Comparison of ENCODE assay signal across 26 mouse cellular contexts in genomic region chr4:117352957-117353356, GRCm38 (mm10).
DNase-seq lines count a peak whose midpoint lies in the region; ATAC-seq and TF ChIP-seq lines count a peak whose summit lies in the region.
"Had no signal": no experiment of that assay in that cellular context is flagged by ENCODE, and none has a peak within 500 bp of the region (broad histone marks: within the 10 kb centered on the region; RNA-seq: fewer than 3 reads in every experiment).

No protein-coding gene starts in this region.

- H3K27me3 ChIP-seq in heart, adult 2 months (ENCODE audit: control insufficient read depth, insufficient read depth, low read length) = no peaks in the 10 kb centered on the region
- H3K27me3 ChIP-seq in heart, embryonic 11.5 days (ENCODE audit: control insufficient read depth, insufficient read depth, low read length) = peaks cover 22% of the 10 kb centered on the region
- H3K27me3 ChIP-seq in kidney, embryonic 14.5 days (ENCODE audit: control insufficient read depth, insufficient read depth, low read length) = peaks cover 20% of the 10 kb centered on the region
- H3K27me3 ChIP-seq: CH12.LX; embryonic facial prominence, embryonic 13.5 days; forebrain, embryonic 15.5 days had no signal

- no peaks in the 10 kb centered on the region for H3K36me3 ChIP-seq in heart, adult 2 months (ENCODE audit: control insufficient read depth, insufficient read depth, low read length)
- H3K36me3 ChIP-seq in heart, embryonic 11.5 days (ENCODE audit: control insufficient read depth, insufficient read depth, low read length) = no peaks in the 10 kb centered on the region
- H3K36me3 ChIP-seq in ES-E14 (ENCODE audit: control insufficient read depth, insufficient read depth, low read length, poor library complexity, severe bottlenecking) = no peaks in the 10 kb centered on the region
- no peaks in the 10 kb centered on the region for H3K36me3 ChIP-seq in kidney, embryonic 14.5 days (ENCODE audit: control insufficient read depth, insufficient read depth, low read length)
- H3K36me3 ChIP-seq: embryonic facial prominence, embryonic 10.5 days; embryonic facial prominence, embryonic 13.5 days; forebrain, embryonic 12.5 days; forebrain, embryonic 15.5 days; heart, embryonic 10.5 days; hindbrain, embryonic 12.5 days; hindbrain, embryonic 15.5 days had no signal

- peaks cover 8% of the 10 kb centered on the region for H3K4me1 ChIP-seq in heart, adult 2 months (ENCODE audit: control insufficient read depth, insufficient read depth, low read length)
- H3K4me1 ChIP-seq in heart, embryonic 11.5 days (ENCODE audit: control insufficient read depth, insufficient read depth, low read length) = peaks cover 9% of the 10 kb centered on the region; the same call in 1 of the 2 replicates
- peaks cover 29 to 59% of the 10 kb centered on the region in 2 experiments for H3K4me1 ChIP-seq in ES-E14 (ENCODE audit: control insufficient read depth in 2 of 2, insufficient read depth in 2 of 2, low read length in 2 of 2, poor library complexity in 1 of 2)
- H3K4me1 ChIP-seq in brown adipose tissue, adult 24 weeks (ENCODE audit: control insufficient read depth, insufficient read depth, insufficient read length, low read length) = peaks cover 58% of the 10 kb centered on the region
- H3K4me1 ChIP-seq in kidney, embryonic 14.5 days (ENCODE audit: control insufficient read depth, insufficient read depth, low read length) = 0 out of 2 replicates have a peak, but pooled peaks cover 2% of the 10 kb centered on the region
- H3K4me1 ChIP-seq: forebrain, embryonic 15.5 days had no signal

- no peak for TF ChIP-seq POLR2A in heart, adult 2 months (IDR thresholded peaks at IDR 0.05; ENCODE audit: insufficient read depth, low read depth, low read length)

- no peak overlapping the region for H3K9ac ChIP-seq in heart, adult 2 months (ENCODE audit: low read depth, low read length)
- H3K9ac ChIP-seq in heart, embryonic 11.5 days (ENCODE audit: low read depth, low read length) = no peak overlapping the region
- peak overlapping the region; percentile 7; the same call in 1 of the 2 replicates for H3K9ac ChIP-seq in ES-E14 (ENCODE audit: insufficient read depth, low read depth, low read length, poor library complexity, severe bottlenecking)
- no peak overlapping the region for H3K9ac ChIP-seq in kidney, embryonic 14.5 days (ENCODE audit: low read depth, low read length)
- H3K9ac ChIP-seq: embryonic facial prominence, embryonic 13.5 days; forebrain, embryonic 12.5 days; forebrain, embryonic 15.5 days; hindbrain, embryonic 12.5 days; hindbrain, embryonic 15.5 days had no signal

- ATAC-seq in heart, embryonic 11.5 days (replicated peaks; ENCODE audit: insufficient number of reproducible peaks, low FRiP score, low TSS enrichment) = no peak
- no peak for ATAC-seq in kidney, embryonic 14.5 days (ENCODE audit: low FRiP score, low TSS enrichment)
- ATAC-seq: forebrain, embryonic 15.5 days; intestine, postnatal 0 days had no signal

- no peak overlapping the region for H3K4me3 ChIP-seq in heart, adult 2 months
- H3K4me3 ChIP-seq in heart, embryonic 11.5 days (ENCODE audit: low read depth, low read length) = no peak overlapping the region
- H3K4me3 ChIP-seq in ES-E14 (ENCODE audit: insufficient read depth in 1 of 2, low read depth in 1 of 2, low read length in 2 of 2, poor library complexity in 1 of 2, severe bottlenecking in 1 of 2) = no peak overlapping the region
- H3K4me3 ChIP-seq in brown adipose tissue, adult 24 weeks (ENCODE audit: insufficient read depth, low read depth, low read length) = no peak overlapping the region
- H3K4me3 ChIP-seq in kidney, embryonic 14.5 days (ENCODE audit: low read length) = no peak overlapping the region
- H3K4me3 ChIP-seq: embryonic facial prominence, embryonic 10.5 days; embryonic facial prominence, embryonic 13.5 days; erythroblast, embryonic 14.5 days; forebrain, embryonic 12.5 days; forebrain, embryonic 15.5 days; heart, embryonic 10.5 days; hindbrain, embryonic 12.5 days; hindbrain, embryonic 15.5 days had no signal

- DNase-seq in heart, adult 2 months = no peak
- no peak for DNase-seq in ES-E14 (ENCODE audit: low read depth, low spot score)
- no peak for DNase-seq in right cerebral cortex, postnatal 10 days (ENCODE audit: low spot score in 2 of 2)
- DNase-seq in kidney, postnatal 10 days = no peak
- DNase-seq: adrenal gland, postnatal 10 days; adrenal gland, postnatal 36 days; B cell, adult 2 months; cerebellum, adult 11 months; cerebellum, adult 2 months; cerebellum, adult 9-11 months; cerebellum, postnatal 25 days; gastrocnemius, postnatal 14 days; heart, adult 18-20 months had no signal

- TF ChIP-seq CTCF in heart, adult 2 months (IDR thresholded peaks at IDR 0.05) = no peak

- H3K9me3 ChIP-seq in heart, embryonic 11.5 days (replicated peaks; ENCODE audit: control insufficient read depth, low read length) = no peaks in the 10 kb centered on the region
- no peaks in the 10 kb centered on the region for H3K9me3 ChIP-seq in ES-E14 (ENCODE audit: control insufficient read depth, insufficient read depth, low read depth, low read length)
- H3K9me3 ChIP-seq in kidney, embryonic 14.5 days (ENCODE audit: control insufficient read depth, low read length) = no peaks in the 10 kb centered on the region
- H3K9me3 ChIP-seq: embryonic facial prominence, embryonic 10.5 days; embryonic facial prominence, embryonic 13.5 days; forebrain, embryonic 12.5 days; forebrain, embryonic 15.5 days; heart, embryonic 10.5 days; hindbrain, embryonic 12.5 days; hindbrain, embryonic 15.5 days had no signal

- no peaks in the 10 kb centered on the region for H3K79me2 ChIP-seq in heart, adult 2 months (replicated peaks; ENCODE audit: control insufficient read depth, insufficient read depth, low read length)

- in situ Hi-C loops in ES-E14 (cut with MboI; ENCODE audit: low sequenced_read_pairs in 2 of 2, unreplicated experiment in 2 of 2) = no loop called here

- WGBS in heart, adult 2 months = 73% methylated on average over 9 of the region's 9 CpGs
- 43% methylated on average over 9 of the region's 9 CpGs for WGBS in heart, embryonic 11.5 days (ENCODE audit: insufficient replicate concordance)
- 40% methylated on average over 9 of the region's 9 CpGs for WGBS in kidney, embryonic 14.5 days

- TF ChIP-seq EP300 in heart, adult 2 months (IDR thresholded peaks at IDR 0.05; ENCODE audit: insufficient read depth, low read depth, low read length) = no peak

- H3K4me2 ChIP-seq in heart, embryonic 11.5 days = no peak overlapping the region
- H3K4me2 ChIP-seq in kidney, embryonic 14.5 days (replicated peaks; ENCODE audit: low read depth, low read length) = no peak overlapping the region
- H3K4me2 ChIP-seq: embryonic facial prominence, embryonic 13.5 days; forebrain, embryonic 12.5 days; forebrain, embryonic 15.5 days; hindbrain, embryonic 12.5 days; hindbrain, embryonic 15.5 days had no signal

- H3K27ac ChIP-seq in heart, adult 2 months = peak overlapping the region; percentile 91
- H3K27ac ChIP-seq in heart, embryonic 11.5 days (ENCODE audit: low read depth, low read length) = no peak overlapping the region
- H3K27ac ChIP-seq in ES-E14 (ENCODE audit: insufficient read depth, low read depth, low read length, poor library complexity, severe bottlenecking) = peak overlapping the region; percentile 23; the same call in 1 of the 2 replicates
- H3K27ac ChIP-seq in brown adipose tissue, adult 24 weeks (replicated peaks; ENCODE audit: low read depth, low read length) = peak overlapping the region; percentile 98
- no peak overlapping the region for H3K27ac ChIP-seq in kidney, embryonic 14.5 days (ENCODE audit: low read depth, low read length)
- H3K27ac ChIP-seq: embryonic facial prominence, embryonic 10.5 days; embryonic facial prominence, embryonic 13.5 days; forebrain, embryonic 12.5 days; forebrain, embryonic 15.5 days; hindbrain, embryonic 12.5 days; hindbrain, embryonic 15.5 days had no signal

- intact Hi-C loops in heart, adult 2 months (cut with DNase I) = no loop called here

TF ChIP-seq in ES-E14, 5 proteins besides CTCF, POLR2A, EP300 and RAD21:
- TF ChIP-seq CHD2 (IDR thresholded peaks at IDR 0.05; ENCODE audit: low read depth, low read length) (no peak), ZNF384 (IDR thresholded peaks at IDR 0.05; ENCODE audit: low read depth, low read length) (no peak), MAFK (IDR thresholded peaks at IDR 0.05; ENCODE audit: insufficient read depth, low read depth, low read length) (no peak), ZC3H11A (IDR thresholded peaks at IDR 0.05; ENCODE audit: borderline replicate concordance, low read depth, low read length) (no peak), HCFC1 (IDR thresholded peaks at IDR 0.05; ENCODE audit: borderline replicate concordance, insufficient read depth, low read length) (no peak)

Comparison
In these comparisons a context has a peak if more than half of its experiments do, and no peak if none do; other contexts are left out.
1. H3K27ac ChIP-seq: peak in heart, adult 2 months (single experiment), ES-E14 (single experiment) and brown adipose tissue, adult 24 weeks (single experiment); none in heart, embryonic 11.5 days (single experiment) and kidney, embryonic 14.5 days (single experiment).